Mouse (Mus musculus) gastrocnemius, adult 2 months (tissue): ENCODE results near the gene Mastl. TPM values are rescaled to one million over a fixed set of nuclear protein-coding genes. Genes with fewer than 3 reads are reported as not detected.

Source experiments
- DNase-seq: peaks from one replicate; pipeline ENCODE4 v3.0.0; 2022
- H3K27ac ChIP-seq: fragments of 200-600 bp; 2 replicates; pipeline ENCODE4 v1.8.1; 2022; ENCODE audit warnings: mild to moderate bottlenecking
- H3K4me3 ChIP-seq: fragments of 200-600 bp; 2 replicates; pipeline ENCODE4 v1.8.1; 2022; ENCODE audit warnings: mild to moderate bottlenecking, moderate library complexity
- CTCF ChIP-seq: fragments of 200-600 bp; IDR thresholded peaks from 2 replicates; pipeline ENCODE4 v1.8.1; 2022; ENCODE audit warnings: antibody characterized with exemption, mild to moderate bottlenecking, moderate library complexity
- intact Hi-C: fragments of 180-260 bp; cut with DNase I; formaldehyde crosslinking; loops from one replicate; pipeline ENCODE4 v1.15.1; 2025
- total RNA-seq, 2 experiments: library from RNA; stranded (reverse); gene quantifications; 2 replicates each; pipeline ENCODE4 v1.2.3; 2021

The Mastl gene
- total RNA-seq, 2 experiments from 2014 or later: 0.36 TPM

- Histone ChIP-seq H3K27ac (no peak overlapping the region), H3K4me3 (no peak overlapping the region)
- DNase-seq: no peak
- no peak for TF ChIP-seq CTCF
- intact Hi-C loops: loop anchor here (10.0 kb wide), 1 partner anchor 134 kb away; no protein-coding TSS in a partner anchor
Measured at GRCm38 (mm10) chr2:23078588-23078987, 77.2 kb downstream of the Mastl start.

- TF ChIP-seq CTCF: no peak
- Histone ChIP-seq H3K27ac (no peak overlapping the region), H3K4me3 (no peak overlapping the region)
- no peak for DNase-seq
- intact Hi-C loops: loop anchor here (10.0 kb wide), 1 partner anchor 133 kb away; no protein-coding TSS in a partner anchor
Measured at GRCm38 (mm10) chr2:23077693-23078092, 78.1 kb downstream of the Mastl start.

GRCm38 (mm10) chr2:23076783-23077182, 79.0 kb downstream of the Mastl start:
- no peak for DNase-seq
- intact Hi-C loops: loop anchor here (10.0 kb wide), 1 partner anchor 132 kb away; no protein-coding TSS in a partner anchor
- H3K27ac ChIP-seq: no peak overlapping the region
- no peak for TF ChIP-seq CTCF
- H3K4me3 ChIP-seq: no peak overlapping the region

GRCm38 (mm10) chr2:23075846-23076245, 80.0 kb downstream of the Mastl start:
- Histone ChIP-seq H3K27ac (no peak overlapping the region), H3K4me3 (no peak overlapping the region)
- intact Hi-C loops: loop anchor here (10.0 kb wide), 1 partner anchor 131 kb away; no protein-coding TSS in a partner anchor
- DNase-seq: no peak
- no peak for TF ChIP-seq CTCF

- H3K4me3 ChIP-seq: no peak overlapping the region
- H3K27ac ChIP-seq: no peak overlapping the region
Measured at GRCm38 (mm10) chr2:23071406-23071805, 84.4 kb downstream of the Mastl start.

GRCm38 (mm10) chr2:23070491-23070890, 85.3 kb downstream of the Mastl start:
- intact Hi-C loops: loop anchor here (10.0 kb wide), 1 partner anchor 126 kb away; no protein-coding TSS in a partner anchor
- DNase-seq: no peak
- Histone ChIP-seq H3K4me3 (no peak overlapping the region), H3K27ac (no peak overlapping the region)
- TF ChIP-seq CTCF: no peak

More at GRCm38 (mm10) chr2:23071406-23071805, 84.4 kb downstream of the Mastl start:
- no peak for DNase-seq
- intact Hi-C loops: loop anchor here (10.0 kb wide), 1 partner anchor 127 kb away; no protein-coding TSS in a partner anchor
- TF ChIP-seq CTCF: no peak

GRCm38 (mm10) chr2:23068894-23069744, 86.7 kb downstream of the Mastl start:
- intact Hi-C loops: loop anchor here (1.0 to 2.0 kb wide), 3 partner anchors 29 to 175 kb away; partner anchors contain the start of gene Abi1
- peak; percentile 96 for DNase-seq
- H3K27ac ChIP-seq: peak overlapping the region; percentile 98
- peak overlapping the region; percentile 92 for H3K4me3 ChIP-seq
- TF ChIP-seq CTCF: peak; percentile 35; the same call in 1 of the 2 replicates

- peak; percentile 56 for DNase-seq
Measured at GRCm38 (mm10) chr2:23068370-23068737, 87.5 kb downstream of the Mastl start.

GRCm38 (mm10) chr2:23067552-23068369, 88.1 kb downstream of the Mastl start, which contains the start of gene Acbd5:
Gene Acbd5 (plus strand): TSS chr2:23068167.
- intact Hi-C loops: loop anchor here (1.0 to 2.0 kb wide), 3 partner anchors 27 to 173 kb away; partner anchors contain the start of gene Abi1
- DNase-seq: peak; percentile 96
- TF ChIP-seq CTCF: no peak

More at GRCm38 (mm10) chr2:23068370-23068737, 87.5 kb downstream of the Mastl start:
- intact Hi-C loops: loop anchor here (1.0 to 2.0 kb wide), 3 partner anchors 28 to 174 kb away; partner anchors contain the start of gene Abi1
- peak overlapping the region; percentile 92 for H3K4me3 ChIP-seq
- H3K27ac ChIP-seq: peak overlapping the region; percentile 98
- no peak for TF ChIP-seq CTCF

More at GRCm38 (mm10) chr2:23067552-23068369, 88.1 kb downstream of the Mastl start, which contains the start of gene Acbd5:
- Histone ChIP-seq H3K4me3 (peak within 1 kb of the TSS; percentile 92), H3K27ac (peak within 1 kb of the TSS; percentile 98)

Other genes starting within 250 kb of the Mastl start
- 10 to 100 TPM; 17.3 to 18.9 TPM for gene Abi1, start 115.8 kb downstream of the Mastl start, total RNA-seq
- 10 to 100 TPM; 27.1 to 31.4 TPM for gene Acbd5, start 87.9 kb downstream of the Mastl start, total RNA-seq
- 10 to 100 TPM; 56.8 to 68.1 TPM for gene Yme1l1, start 345 bp upstream of the Mastl start, total RNA-seq
- gene 4931423N10Rik, start 51.5 kb upstream of the Mastl start, total RNA-seq: not detected
- not detected for gene Nxph2, start 165.2 kb upstream of the Mastl start, total RNA-seq